Mouse (Mus musculus): ENCODE data around the gene Edc3.

- TF ChIP-seq CTCF (IDR thresholded peaks at IDR 0.05; ENCODE audit: borderline replicate concordance, control insufficient read depth, extremely low read depth, insufficient read depth, low read length, poor library complexity) (no peak), POLR2A (IDR thresholded peaks at IDR 0.05; ENCODE audit: control insufficient read depth, extremely low read depth, insufficient read depth, low read length, poor library complexity) (no peak)
These were observed 20.0 kb downstream of the Edc3 start for GRCm38 (mm10) chr9:57728312-57728711.
